ENCODE assay signal across 19 mouse cellular contexts in the genomic region with DNA sequence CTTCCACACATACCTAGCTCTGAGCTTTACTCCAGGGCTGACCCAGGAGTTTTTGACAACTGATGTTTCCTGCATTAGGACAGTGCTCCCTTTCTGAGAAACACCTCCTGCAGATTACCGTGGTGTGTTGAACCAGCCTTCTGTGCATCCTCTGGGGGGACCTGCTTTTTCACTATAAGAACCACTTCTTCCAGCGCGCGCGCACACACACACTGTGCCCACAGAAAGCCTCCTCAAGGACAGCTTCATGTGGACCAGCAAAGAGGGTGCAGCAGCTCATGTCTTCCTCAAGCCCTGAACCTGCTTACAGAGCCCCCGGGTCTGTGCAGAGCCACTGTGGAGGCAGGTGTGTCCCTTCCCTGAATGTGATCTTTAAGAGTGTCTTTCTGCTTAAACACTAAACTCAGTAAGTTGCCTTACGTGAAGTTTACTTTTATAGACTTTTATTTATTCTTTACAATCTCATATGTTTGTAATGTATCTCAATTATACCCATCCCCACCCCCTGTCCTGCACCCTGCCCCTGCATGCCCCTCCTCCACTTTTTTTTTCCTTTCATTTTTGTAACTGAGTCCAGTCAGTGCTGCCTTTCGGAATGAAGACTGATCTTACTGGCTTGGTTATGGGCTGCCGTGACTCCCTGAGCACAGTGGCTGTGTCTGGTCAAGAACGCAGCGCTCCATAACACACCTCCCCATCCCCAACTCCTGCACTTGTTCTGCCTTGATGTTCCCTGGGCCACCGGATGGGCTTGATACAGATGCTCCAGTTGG.
DNase-seq lines count a peak whose midpoint lies in the region; ATAC-seq and TF ChIP-seq lines count a peak whose summit lies in the region.
"Had no signal": no experiment of that assay in that cellular context is flagged by ENCODE, and none has a peak within 500 bp of the region (broad histone marks: within the 10 kb centered on the region; RNA-seq: fewer than 3 reads in every experiment).

No protein-coding gene starts in this region.

- no peak; the same call in 1 of the 2 replicates for TF ChIP-seq EP300 in CH12.LX (IDR thresholded peaks at IDR 0.05; ENCODE audit: low read length)

- no peak for TF ChIP-seq RAD21 in CH12.LX (IDR thresholded peaks at IDR 0.05; ENCODE audit: low read depth, low read length)

- H3K27me3 ChIP-seq in limb, embryonic 12.5 days: no peaks in the 10 kb centered on the region
- no peaks in the 10 kb centered on the region for H3K27me3 ChIP-seq in limb, embryonic 10.5 days (ENCODE audit: low read depth, poor library complexity, severe bottlenecking)
- H3K27me3 ChIP-seq in spleen, adult 2 months (ENCODE audit: control insufficient read depth, insufficient read depth, low read length): no peaks in the 10 kb centered on the region
- H3K27me3 ChIP-seq in CH12.LX (replicated peaks): no peaks in the 10 kb centered on the region
- H3K27me3 ChIP-seq in forebrain, postnatal 0 days (ENCODE audit: insufficient read depth, low read length): no peaks in the 10 kb centered on the region
- no peaks in the 10 kb centered on the region for H3K27me3 ChIP-seq in kidney, embryonic 15.5 days
- H3K27me3 ChIP-seq: embryonic facial prominence, embryonic 12.5 days; forebrain, embryonic 13.5 days; forebrain, embryonic 15.5 days had no signal

- dilution Hi-C loops in CH12.LX (cut with MboI; ENCODE audit: extremely low pct_ligation_motif_present, extremely low pct_unique_long_range_greater_than_20kb, low sequenced_read_pairs): no loop called here

- no peak for ATAC-seq in limb, embryonic 12.5 days (ENCODE audit: insufficient number of reproducible peaks, insufficient read depth, low FRiP score, low TSS enrichment, low read depth)
- ATAC-seq in forebrain, postnatal 0 days: no peak
- no peak for ATAC-seq in kidney, embryonic 15.5 days (replicated peaks; ENCODE audit: low FRiP score)
- ATAC-seq: forebrain, embryonic 13.5 days; forebrain, embryonic 15.5 days had no signal

- H3K4me3 ChIP-seq in limb, embryonic 12.5 days (replicated peaks): no peak overlapping the region
- H3K4me3 ChIP-seq in limb, embryonic 10.5 days: no peak overlapping the region
- H3K4me3 ChIP-seq in spleen, adult 2 months (ENCODE audit: extremely low read depth, insufficient read depth, insufficient read length): no peak overlapping the region
- H3K4me3 ChIP-seq in CH12.LX (replicated peaks in 1 of 3; ENCODE audit: low read depth in 2 of 3, low read length in 2 of 3, poor library complexity in 1 of 3): peak overlapping the region; percentile 2 to 6 (median 6)
- H3K4me3 ChIP-seq in forebrain, postnatal 0 days (ENCODE audit: low read depth, low read length): no peak overlapping the region
- H3K4me3 ChIP-seq in kidney, embryonic 15.5 days (replicated peaks): no peak overlapping the region
- H3K4me3 ChIP-seq: embryonic facial prominence, embryonic 10.5 days; embryonic facial prominence, embryonic 12.5 days; forebrain, embryonic 13.5 days; forebrain, embryonic 15.5 days had no signal

- WGBS in limb, embryonic 12.5 days: 87% methylated on average over 12 of the region's 12 CpGs
- 91% methylated on average over 12 of the region's 12 CpGs for WGBS in limb, embryonic 10.5 days
- 87% methylated on average over 12 of the region's 12 CpGs for WGBS in spleen, adult 2 months
- 94% methylated on average over 12 of the region's 12 CpGs for WGBS in forebrain, postnatal 0 days
- WGBS in kidney, embryonic 15.5 days: 92% methylated on average over 12 of the region's 12 CpGs

- no peak for TF ChIP-seq CTCF in spleen, adult 2 months (IDR thresholded peaks at IDR 0.05; ENCODE audit: extremely low read depth, insufficient read depth, insufficient read length, insufficient replicate concordance)
- TF ChIP-seq CTCF in CH12.LX (conservative IDR thresholded peaks at IDR 0.05 in 1 of 2, IDR thresholded peaks at IDR 0.05 in 1 of 2; ENCODE audit: low read depth in 2 of 2, low read length in 2 of 2): no peak
- TF ChIP-seq CTCF in forebrain, postnatal 0 days (IDR thresholded peaks at IDR 0.05; ENCODE audit: low read depth): no peak

- TF ChIP-seq POLR2A in spleen, adult 2 months (IDR thresholded peaks at IDR 0.05; ENCODE audit: low read depth, low read length): no peak
- peak; percentile 42 for TF ChIP-seq POLR2A in CH12.LX (IDR thresholded peaks at IDR 0.05; ENCODE audit: low read depth, low read length)

- peaks cover 27% of the 10 kb centered on the region for H3K36me3 ChIP-seq in limb, embryonic 12.5 days
- peaks cover 27% of the 10 kb centered on the region for H3K36me3 ChIP-seq in limb, embryonic 10.5 days
- peaks cover 21% of the 10 kb centered on the region for H3K36me3 ChIP-seq in spleen, adult 2 months (ENCODE audit: control insufficient read depth, insufficient read depth, low read length)
- peaks cover 29 to 49% of the 10 kb centered on the region in 2 experiments for H3K36me3 ChIP-seq in CH12.LX (replicated peaks in 1 of 2; ENCODE audit: control insufficient read depth in 1 of 2, insufficient read depth in 1 of 2, low read length in 1 of 2)
- 0 out of 2 replicates have a peak, but pooled peaks cover 5% of the 10 kb centered on the region for H3K36me3 ChIP-seq in forebrain, postnatal 0 days (ENCODE audit: insufficient read depth)
- H3K36me3 ChIP-seq in kidney, embryonic 15.5 days: peaks cover 30% of the 10 kb centered on the region
- H3K36me3 ChIP-seq: forebrain, embryonic 15.5 days had no signal

- in situ Hi-C loops in CH12.LX (cut with MboI; ENCODE audit: low pct_ligation_motif_present, low pct_unique_long_range_greater_than_20kb, low sequenced_read_pairs): loop anchor here (5.0 to 25.0 kb wide), 2 partner anchors 152 to 342 kb away; a partner anchor contains a TSS

- 0 out of 2 replicates have a peak overlapping the region, but pooled peaks have one; percentile 7 for H3K27ac ChIP-seq in limb, embryonic 12.5 days
- no peak overlapping the region for H3K27ac ChIP-seq in limb, embryonic 10.5 days
- H3K27ac ChIP-seq in spleen, adult 2 months (ENCODE audit: insufficient read depth, low read length): peak overlapping the region; percentile 79
- peak overlapping the region; percentile 99 for H3K27ac ChIP-seq in CH12.LX (ENCODE audit: insufficient read depth, low read depth)
- H3K27ac ChIP-seq in forebrain, postnatal 0 days (ENCODE audit: low read depth, low read length): no peak overlapping the region
- H3K27ac ChIP-seq in kidney, embryonic 15.5 days: no peak overlapping the region
- H3K27ac ChIP-seq: embryonic facial prominence, embryonic 10.5 days; embryonic facial prominence, embryonic 12.5 days; forebrain, embryonic 13.5 days; forebrain, embryonic 15.5 days had no signal

- no peaks in the 10 kb centered on the region for H3K9me3 ChIP-seq in limb, embryonic 12.5 days
- no peaks in the 10 kb centered on the region for H3K9me3 ChIP-seq in limb, embryonic 10.5 days (replicated peaks)
- H3K9me3 ChIP-seq in CH12.LX (replicated peaks; ENCODE audit: low read length): no peaks in the 10 kb centered on the region
- no peaks in the 10 kb centered on the region for H3K9me3 ChIP-seq in forebrain, postnatal 0 days (ENCODE audit: low read length)
- no peaks in the 10 kb centered on the region for H3K9me3 ChIP-seq in kidney, embryonic 15.5 days (replicated peaks)
- H3K9me3 ChIP-seq: embryonic facial prominence, embryonic 10.5 days; embryonic facial prominence, embryonic 12.5 days; forebrain, embryonic 13.5 days; forebrain, embryonic 15.5 days had no signal

- H3K79me2 ChIP-seq in CH12.LX (replicated peaks; ENCODE audit: control insufficient read depth, extremely low read depth, insufficient read depth, poor library complexity, severe bottlenecking): no peaks in the 10 kb centered on the region

- H3K4me1 ChIP-seq in limb, embryonic 12.5 days (replicated peaks): peaks cover 6% of the 10 kb centered on the region; the same call in 1 of the 2 replicates
- H3K4me1 ChIP-seq in limb, embryonic 10.5 days: peaks cover 9% of the 10 kb centered on the region
- H3K4me1 ChIP-seq in spleen, adult 2 months (ENCODE audit: control insufficient read depth, insufficient read depth, insufficient read length): peaks cover 31% of the 10 kb centered on the region; the same call in 1 of the 2 replicates
- peaks cover 61 to 94% of the 10 kb centered on the region in 2 experiments for H3K4me1 ChIP-seq in CH12.LX (ENCODE audit: control insufficient read depth in 1 of 2, insufficient read depth in 2 of 2)
- no peaks in the 10 kb centered on the region for H3K4me1 ChIP-seq in forebrain, postnatal 0 days (ENCODE audit: insufficient read depth)
- peaks cover 17% of the 10 kb centered on the region for H3K4me1 ChIP-seq in kidney, embryonic 15.5 days

- DNase-seq in limb, embryonic 10.5 days (ENCODE audit: low spot score): no peak
- no peak for DNase-seq in spleen, adult 2 months (ENCODE audit: low read depth in 1 of 2, low spot score in 2 of 2)
- no peak for DNase-seq in spleen, adult 18-20 months
- no peak for DNase-seq in CH12.LX (ENCODE audit: extremely low read depth)
- DNase-seq in forebrain, postnatal 0 days: no peak
- DNase-seq: adrenal gland, adult 2 months; adrenal gland, postnatal 10 days; adrenal gland, postnatal 25 days; cerebellum, adult 11-12 months; cerebellum, adult 2 months; cerebellum, adult 9-10 months; cerebellum, postnatal 10 days; cerebellum, postnatal 25 days had no signal

- H3K4me2 ChIP-seq in limb, embryonic 12.5 days: no peak overlapping the region
- H3K4me2 ChIP-seq in CH12.LX (ENCODE audit: insufficient read depth, low read depth, poor library complexity, severe bottlenecking): peak overlapping the region; percentile 33
- no peak overlapping the region for H3K4me2 ChIP-seq in forebrain, postnatal 0 days (ENCODE audit: low read depth)
- no peak overlapping the region for H3K4me2 ChIP-seq in kidney, embryonic 15.5 days
- H3K4me2 ChIP-seq: embryonic facial prominence, embryonic 12.5 days; forebrain, embryonic 13.5 days; forebrain, embryonic 15.5 days had no signal

- H3K9ac ChIP-seq in limb, embryonic 12.5 days (replicated peaks): no peak overlapping the region
- H3K9ac ChIP-seq in CH12.LX (ENCODE audit: insufficient read depth, low read depth): peak overlapping the region; percentile 32
- no peak overlapping the region for H3K9ac ChIP-seq in forebrain, postnatal 0 days
- H3K9ac ChIP-seq in kidney, embryonic 15.5 days: no peak overlapping the region
- H3K9ac ChIP-seq: embryonic facial prominence, embryonic 12.5 days; forebrain, embryonic 13.5 days; forebrain, embryonic 15.5 days had no signal

TF ChIP-seq in CH12.LX, 34 proteins besides CTCF, POLR2A, EP300 and RAD21 (continues in another document):
- TF ChIP-seq MAX (IDR thresholded peaks at IDR 0.05; ENCODE audit: low read length) (no peak), CHD1 (IDR thresholded peaks at IDR 0.05; ENCODE audit: low read depth, low read length) (peak; percentile 95), BHLHE40 (IDR thresholded peaks at IDR 0.05; ENCODE audit: low read depth, low read length) (no peak), TCF12 (IDR thresholded peaks at IDR 0.05; ENCODE audit: low read depth, low read length) (0 out of 2 replicates have a peak, but pooled peaks have one; percentile 24), MYC (IDR thresholded peaks at IDR 0.05; ENCODE audit: low read depth, low read length) (0 out of 2 replicates have a peak, but pooled peaks have one; percentile 31), NRF1 (IDR thresholded peaks at IDR 0.05; ENCODE audit: low read depth, low read length) (peak; percentile 63), CHD2 (IDR thresholded peaks at IDR 0.05; ENCODE audit: low read length) (peak; percentile 73), ZC3H11A (IDR thresholded peaks at IDR 0.05; ENCODE audit: low read depth, low read length) (no peak)

Comparison
In these comparisons a context has a peak if more than half of its experiments do, and no peak if none do; other contexts are left out.
1. H3K27ac ChIP-seq: peak in limb, embryonic 12.5 days (single experiment), spleen, adult 2 months (single experiment) and CH12.LX (single experiment); none in limb, embryonic 10.5 days (single experiment), forebrain, postnatal 0 days (single experiment) and kidney, embryonic 15.5 days (single experiment).
2. H3K4me3 ChIP-seq: peak in CH12.LX (3 of 3); none in limb, embryonic 12.5 days (single experiment), limb, embryonic 10.5 days (single experiment), spleen, adult 2 months (single experiment), forebrain, postnatal 0 days (single experiment) and kidney, embryonic 15.5 days (single experiment).